Mouse (Mus musculus) brain, embryonic 14.5 days (tissue): ENCODE data around the gene Epha6.

Experiments used
- CTCF ChIP-seq: fragments of 200-500 bp; IDR thresholded peaks from 2 replicates; pipeline ENCODE4 v1.5.1; 2012; ENCODE audit warnings: inconsistent platforms, mild to moderate bottlenecking, moderate library complexity, borderline replicate concordance; ENCODE audit not compliant: insufficient read depth, insufficient read length; ENCODE audit errors: extremely low read depth
- POLR2A ChIP-seq: fragments of 200-500 bp; IDR thresholded peaks from 2 replicates; pipeline ENCODE4 v1.6.1; 2012; ENCODE audit warnings: mild to moderate bottlenecking, inconsistent platforms, borderline replicate concordance; ENCODE audit not compliant: poor library complexity, insufficient read depth, insufficient read length, severe bottlenecking; ENCODE audit errors: extremely low read depth

DNA sequence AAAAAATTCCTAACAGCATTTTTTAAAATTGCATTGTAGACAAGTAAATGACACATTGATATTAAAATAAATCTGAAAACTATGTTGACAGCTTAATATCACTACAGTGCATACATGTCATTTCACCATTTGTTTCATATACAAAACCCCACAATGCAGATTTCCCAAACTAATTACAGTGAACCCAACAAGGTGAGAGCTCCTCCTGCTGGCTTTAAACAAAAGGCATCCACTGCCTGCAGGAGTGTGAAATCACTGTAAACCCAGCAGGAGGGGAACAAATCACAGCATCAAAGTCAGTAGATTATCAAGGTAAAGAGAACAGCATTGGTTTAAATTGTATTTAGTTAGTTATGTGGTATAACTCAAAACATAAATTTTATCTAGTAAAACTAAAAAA, 67.1 kb downstream of the Epha6 start:
- peak; percentile 66; the same call in 1 of the 2 replicates for TF ChIP-seq CTCF
- TF ChIP-seq POLR2A: no peak
